Mouse (Mus musculus) adrenal gland, postnatal 10 days (tissue): ENCODE measurements around the gene Snx30. TPM values are rescaled to one million over a fixed set of nuclear protein-coding genes. Genes with fewer than 3 reads are reported as not detected.

Experiments used
- DNase-seq: peaks from one replicate; pipeline ENCODE4 v3.0.0; 2021; ENCODE audit warnings: mixed read lengths
- total RNA-seq, 2 experiments: library from RNA; stranded (reverse); gene quantifications; 2 replicates each; pipeline ENCODE4 v1.2.3; 2021

Snx30 gene
- total RNA-seq, 2 experiments from 2014 or later, result 8.0 to 8.9 TPM

- DNase-seq, result no peak
These were observed 11.5 kb upstream of the Snx30 start for GRCm38 (mm10) chr4:59794116-59794515.

DNA sequence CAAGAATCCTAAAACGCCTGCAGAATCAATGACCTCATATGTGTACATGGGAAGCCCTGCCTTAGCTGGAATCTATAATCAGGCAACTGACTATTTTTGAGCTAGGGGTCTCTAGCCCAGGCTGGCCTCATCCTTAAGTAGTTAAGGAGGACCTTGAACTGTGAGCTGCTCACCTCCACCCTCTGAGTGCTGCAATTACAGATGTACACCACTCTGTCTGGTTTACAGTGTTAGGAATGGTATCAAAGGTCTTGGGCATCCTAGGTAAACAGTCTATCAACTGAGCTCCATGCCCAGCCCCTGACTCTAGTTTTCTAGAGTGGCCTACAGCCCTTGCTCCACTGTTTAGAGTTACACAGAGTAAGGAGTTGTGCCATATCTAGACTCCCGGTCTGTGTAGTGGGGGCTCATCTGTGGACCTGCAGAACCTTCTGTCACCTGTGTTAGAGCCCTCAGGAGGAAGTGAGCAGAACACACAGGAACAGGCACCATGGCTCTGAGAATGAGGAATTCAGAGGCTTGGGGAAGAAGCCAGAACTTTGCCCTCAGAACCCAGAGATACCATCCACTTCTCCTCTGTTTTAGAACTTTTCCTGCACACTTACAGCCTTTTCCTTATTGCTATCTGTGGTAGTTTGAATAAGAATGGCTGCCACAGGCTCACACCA is 9.7 kb upstream of the Snx30 start:
- no peak for DNase-seq

DNA sequence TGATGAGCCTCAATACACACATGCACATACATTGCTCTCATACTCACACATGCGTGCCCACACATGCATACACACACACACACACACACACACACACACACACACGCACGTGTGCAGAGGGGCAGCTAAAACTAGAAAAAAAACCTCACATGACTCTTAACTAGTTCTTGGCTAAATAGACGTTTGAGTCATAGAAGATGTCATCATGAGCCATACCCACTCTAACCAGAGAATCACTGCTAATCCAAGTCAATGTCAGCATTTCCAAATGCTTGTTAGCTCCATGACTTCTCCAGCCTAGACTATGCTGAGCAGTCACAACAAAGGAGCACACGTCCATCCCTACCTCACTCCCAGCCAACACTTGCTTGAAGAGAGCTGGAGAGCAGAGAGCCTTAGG is 5.5 kb upstream of the Snx30 start:
- no peak for DNase-seq

- no peak for DNase-seq
These were observed 4.2 kb upstream of the Snx30 start, which contains the start of gene Inip for GRCm38 (mm10) chr4:59801489-59801888. Gene Inip (minus strand): TSS chr4:59801589.

GRCm38 (mm10) chr4:59802107-59802506 is 3.5 kb upstream of the Snx30 start:
- no peak for DNase-seq

DNA sequence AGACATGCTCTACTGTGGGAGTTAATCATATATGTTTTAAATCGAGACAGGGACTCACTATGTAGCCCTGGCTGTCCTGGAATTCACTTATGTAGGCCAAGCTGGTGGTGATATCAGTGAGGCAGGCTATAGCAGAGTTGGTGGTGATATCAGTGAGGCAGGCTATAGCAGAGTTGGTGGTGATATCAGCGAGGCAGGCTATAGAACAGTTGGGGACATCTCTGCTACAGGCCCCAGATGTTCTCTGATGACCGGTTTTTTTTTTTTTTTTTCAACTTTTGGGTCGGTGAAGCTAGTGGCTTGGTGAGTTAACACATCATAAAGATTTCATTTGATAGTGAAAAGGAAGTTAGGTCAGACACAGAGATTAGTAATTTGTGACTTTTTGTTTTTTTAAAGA is 2.8 kb upstream of the Snx30 start:
- no peak for DNase-seq

GRCm38 (mm10) chr4:59803358-59803757 is 2.3 kb upstream of the Snx30 start:
- DNase-seq, result no peak

- DNase-seq, result no peak
These were observed 886 bp upstream of the Snx30 start for GRCm38 (mm10) chr4:59804754-59805153.

GRCm38 (mm10) chr4:59805968-59806878 is 583 bp downstream of the Snx30 start:
- DNase-seq, result peak; percentile 46

DNA sequence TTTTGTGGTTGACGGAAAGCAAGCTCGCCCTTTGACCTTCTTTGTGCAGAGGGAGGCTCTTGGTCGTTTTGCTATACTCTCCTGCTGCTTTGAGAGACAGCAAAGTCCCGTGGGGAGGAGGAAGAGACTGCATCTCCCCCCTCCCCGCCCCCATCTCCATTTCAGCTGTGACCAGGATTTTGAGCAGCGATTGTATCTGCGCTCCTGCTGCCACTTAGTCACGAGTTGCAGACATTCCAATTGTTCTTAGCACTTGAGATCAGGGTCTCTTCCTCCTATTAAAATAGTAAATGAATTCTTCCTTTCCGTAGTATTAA is 1.2 kb downstream of the Snx30 start:
- no peak for DNase-seq

- DNase-seq, result no peak
These were observed 1.9 kb downstream of the Snx30 start for GRCm38 (mm10) chr4:59807521-59807920.

DNA sequence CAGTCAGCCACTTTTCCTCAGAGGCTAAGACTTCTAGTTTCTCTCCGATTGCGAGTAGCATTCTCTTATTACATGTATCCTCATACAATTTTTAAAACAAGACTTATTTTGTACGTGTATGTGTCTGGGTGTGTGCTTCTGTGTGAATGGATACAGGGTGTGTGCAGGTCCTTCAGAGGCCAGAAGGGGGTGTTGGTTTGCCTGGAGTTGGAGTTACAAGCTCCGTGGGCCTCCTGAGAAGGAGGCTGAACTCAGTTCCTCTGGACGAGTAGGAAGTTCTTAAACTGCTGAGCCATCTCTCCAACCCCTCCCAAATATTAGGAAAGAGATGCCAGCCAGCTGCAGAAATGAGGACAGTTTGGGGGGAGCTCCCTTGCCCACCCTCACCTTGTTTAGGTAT is 2.8 kb downstream of the Snx30 start:
- DNase-seq, result no peak

DNA sequence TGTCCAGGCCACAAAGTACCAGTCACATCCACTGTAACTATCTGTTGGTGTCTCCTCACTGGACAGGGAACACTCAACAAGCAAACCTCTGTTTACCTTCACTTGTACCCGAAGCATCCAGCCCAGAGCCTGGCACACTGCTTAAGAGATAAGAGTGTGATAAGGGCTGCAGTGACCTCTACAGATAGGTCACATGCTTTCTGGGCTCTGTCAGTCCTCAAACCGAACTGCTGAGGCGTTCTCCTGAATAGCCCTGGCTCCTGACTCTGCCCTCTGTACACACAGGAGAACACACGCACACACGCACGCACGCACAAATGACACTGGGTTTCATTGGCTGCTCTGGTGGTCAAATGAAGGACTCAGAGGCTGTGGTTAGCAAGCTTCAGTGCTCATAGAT is 8.5 kb downstream of the Snx30 start:
- DNase-seq, result no peak

DNA sequence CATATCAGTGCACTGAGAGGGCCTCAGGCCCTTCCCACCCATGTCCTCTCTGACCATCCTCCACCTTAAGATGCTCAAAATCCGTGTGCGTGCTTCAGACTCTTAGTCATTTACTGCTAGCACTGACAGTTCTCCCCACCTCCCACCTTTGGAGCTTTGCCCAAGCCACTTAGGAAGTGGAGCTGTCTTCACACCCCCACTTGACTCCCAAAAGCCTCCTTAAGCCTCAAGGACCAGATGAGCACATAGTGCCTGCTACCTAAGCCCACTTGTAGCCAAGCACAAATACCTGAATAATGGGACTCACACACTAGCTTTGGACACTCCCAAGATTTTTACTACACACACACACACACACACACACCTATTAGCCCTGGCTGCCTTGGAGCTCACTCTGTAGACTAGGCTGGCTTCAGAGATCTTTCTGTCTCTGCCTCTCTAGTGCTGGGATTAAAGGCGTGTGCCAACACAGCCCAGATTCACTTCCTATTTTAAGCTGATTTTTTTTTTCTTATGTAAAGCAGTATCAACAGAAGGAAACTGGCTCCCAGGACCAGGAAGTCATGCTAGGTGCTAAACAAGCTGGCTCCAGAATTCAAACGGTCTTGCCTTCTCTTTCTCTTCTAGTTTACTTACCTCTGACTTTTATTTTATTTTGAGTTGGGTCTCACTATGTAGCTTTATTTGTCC is 9.6 kb downstream of the Snx30 start:
- no peak for DNase-seq

GRCm38 (mm10) chr4:59816016-59816415 is 10.4 kb downstream of the Snx30 start:
- DNase-seq, result no peak

- DNase-seq, result no peak
These were observed 10.8 kb downstream of the Snx30 start for GRCm38 (mm10) chr4:59816477-59816876.

DNA sequence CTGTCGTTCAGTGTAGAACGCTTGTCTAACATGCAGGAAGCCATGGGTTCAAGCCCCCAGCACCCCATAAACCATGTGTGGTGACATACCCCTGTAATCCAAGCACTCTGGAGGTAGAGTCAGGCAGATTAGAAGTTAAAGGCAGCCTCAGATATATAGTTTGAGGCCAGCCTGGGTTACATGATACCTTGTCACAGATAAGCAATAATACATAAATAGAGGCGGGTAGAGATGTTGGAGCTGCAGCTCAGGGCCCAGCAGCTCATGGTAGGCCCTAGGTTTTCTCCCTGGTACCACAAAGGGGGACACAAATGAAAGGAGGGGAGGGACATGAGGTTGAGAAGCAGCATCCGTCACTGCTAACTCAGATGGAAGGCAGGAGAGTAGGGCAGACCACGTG is 12.2 kb downstream of the Snx30 start:
- DNase-seq, result no peak

- no peak for DNase-seq
These were observed 12.9 kb downstream of the Snx30 start for GRCm38 (mm10) chr4:59818498-59818897.

DNA sequence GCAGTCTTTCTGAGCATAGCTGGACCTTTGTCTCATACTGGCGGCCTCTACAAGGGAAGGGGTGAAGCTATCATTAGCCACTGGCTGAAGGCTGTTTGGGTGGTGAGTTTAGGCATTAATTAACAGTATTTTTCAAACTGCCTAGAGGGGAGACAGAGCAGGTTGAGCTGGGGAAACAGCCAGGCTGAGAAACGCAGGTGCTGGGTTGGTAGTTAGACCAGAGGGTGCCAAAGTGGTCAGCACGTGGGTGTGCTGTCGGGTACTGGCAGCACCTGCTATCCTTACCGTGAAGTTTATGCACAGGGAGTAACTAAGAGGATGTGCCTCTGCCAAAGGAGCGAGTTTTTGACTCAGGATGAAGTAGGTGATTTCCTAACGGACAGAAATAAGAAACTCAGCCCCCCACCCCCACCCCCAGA is 13.4 kb downstream of the Snx30 start:
- DNase-seq, result no peak

GRCm38 (mm10) chr4:59819477-59820022 is 13.9 kb downstream of the Snx30 start:
- DNase-seq, result no peak

DNA sequence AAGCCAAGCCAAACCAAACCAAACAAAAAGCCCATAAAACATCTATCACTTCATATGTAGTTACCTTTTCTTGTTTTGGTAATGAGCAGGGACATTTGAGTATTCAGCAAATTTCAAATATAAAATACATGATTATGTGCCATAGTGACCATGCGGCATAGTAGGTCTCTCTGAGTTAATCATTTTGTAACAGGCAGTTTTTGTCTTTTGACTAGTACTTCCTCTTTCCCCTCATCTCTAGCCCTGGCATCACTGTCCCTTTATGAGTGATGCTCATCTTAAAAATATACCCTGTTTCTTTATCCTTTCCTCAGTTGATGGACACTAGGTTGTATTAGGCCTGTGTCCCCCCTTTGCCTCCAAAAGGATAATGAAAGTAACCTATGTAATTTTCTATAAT is 15.9 kb downstream of the Snx30 start:
- no peak for DNase-seq

DNA sequence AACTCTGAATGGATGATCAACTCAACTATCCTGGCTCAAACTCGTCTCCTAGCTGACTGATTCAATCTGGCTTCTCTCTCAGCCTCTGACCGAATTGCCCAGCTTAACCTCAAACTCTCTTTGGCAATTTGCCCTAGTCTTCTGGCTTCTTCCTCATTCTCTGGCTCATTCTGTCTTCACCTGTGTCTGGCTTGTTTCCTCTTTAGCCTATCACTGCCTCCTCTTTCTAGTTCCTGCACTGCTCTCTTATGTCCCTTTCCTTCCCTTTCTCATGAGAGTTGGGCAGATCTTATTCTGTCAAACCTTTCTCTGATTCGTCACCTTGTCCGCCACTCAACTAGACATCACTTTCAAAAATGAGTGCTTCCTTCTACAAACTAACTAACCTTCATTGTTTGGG is 16.5 kb downstream of the Snx30 start:
- no peak for DNase-seq

- DNase-seq, result no peak
These were observed 17.8 kb downstream of the Snx30 start for GRCm38 (mm10) chr4:59823470-59823869.
